Mouse (Mus musculus) urinary bladder, adult 18-20 months (tissue): Measurements from ENCODE around the gene Ovol2.

Experiments used
- DNase-seq, 2 experiments: peaks; one replicate each; pipeline ENCODE4 v3.0.0; 2022; ENCODE audit warnings: low spot score in 2 of 2, mixed read lengths in 2 of 2

The Ovol2 gene

GRCm38 (mm10) chr2:144268446-144269305, 63.3 kb downstream of the Ovol2 start:
- DNase-seq: no peak

- no peak for DNase-seq
These were observed 64.3 kb downstream of the Ovol2 start for GRCm38 (mm10) chr2:144267731-144268015.

- DNase-seq: no peak
These were observed 64.8 kb downstream of the Ovol2 start for GRCm38 (mm10) chr2:144267004-144267730.

- no peak for DNase-seq
These were observed 65.8 kb downstream of the Ovol2 start for GRCm38 (mm10) chr2:144265916-144266683.

- no peak for DNase-seq
These were observed 66.8 kb downstream of the Ovol2 start for GRCm38 (mm10) chr2:144265120-144265488.

- no peak for DNase-seq
These were observed 67.4 kb downstream of the Ovol2 start for GRCm38 (mm10) chr2:144264398-144265119.

- DNase-seq: no peak
These were observed 69.1 kb downstream of the Ovol2 start for GRCm38 (mm10) chr2:144262837-144263236.
